Mouse (Mus musculus): Measurements from ENCODE around the gene Aloxe3. TPM values are rescaled to one million over a fixed set of nuclear protein-coding genes. Genes with fewer than 3 reads are reported as not detected.
A peak's percentile ranks its signal among the peaks of the same experiment; 100 is the strongest.

Aloxe3 gene
- total RNA-seq, 2 experiments from 2014 or later = 6.5 TPM

- peak overlapping the region; percentile 48 for H3K4me3 ChIP-seq
- intact Hi-C loops (cut with DNase I) = no loop called here
- DNase-seq (ENCODE audit: extremely low spot score in 1 of 2, low spot score in 2 of 2) = no peak
- H3K27ac ChIP-seq = peak overlapping the region; percentile 4; the same call in 1 of the 2 replicates
- TF ChIP-seq CTCF (IDR thresholded peaks at IDR 0.05) = no peak
Observed at GRCm38 (mm10) chr11:69111051-69111810, 14.5 kb upstream of the Aloxe3 start.

- TF ChIP-seq CTCF (IDR thresholded peaks at IDR 0.05) = no peak
- intact Hi-C loops (cut with DNase I) = no loop called here
- DNase-seq (ENCODE audit: extremely low spot score in 1 of 2, low spot score in 2 of 2) = peak in 1 of 2 experiments; percentile 13
- Histone ChIP-seq H3K4me3 (peak overlapping the region; percentile 31), H3K27ac (peak overlapping the region; percentile 78)
Observed at GRCm38 (mm10) chr11:69111865-69112264, 13.8 kb upstream of the Aloxe3 start.

- Histone ChIP-seq H3K27ac (no peak overlapping the region), H3K4me3 (no peak overlapping the region)
- DNase-seq (ENCODE audit: extremely low spot score in 1 of 2, low spot score in 2 of 2) = no peak
- intact Hi-C loops (cut with DNase I) = no loop called here
- no peak for TF ChIP-seq CTCF (IDR thresholded peaks at IDR 0.05)
Observed at GRCm38 (mm10) chr11:69114018-69114417, 11.7 kb upstream of the Aloxe3 start.

- Histone ChIP-seq H3K27ac (no peak overlapping the region), H3K4me3 (no peak overlapping the region)
- DNase-seq (ENCODE audit: extremely low spot score in 1 of 2, low spot score in 2 of 2) = no peak
- intact Hi-C loops (cut with DNase I) = no loop called here
- no peak for TF ChIP-seq CTCF (IDR thresholded peaks at IDR 0.05)
Observed at GRCm38 (mm10) chr11:69114621-69115020, 11.1 kb upstream of the Aloxe3 start.

- DNase-seq (ENCODE audit: extremely low spot score in 1 of 2, low spot score in 2 of 2) = no peak
- intact Hi-C loops (cut with DNase I) = no loop called here
- no peak for TF ChIP-seq CTCF (IDR thresholded peaks at IDR 0.05)
- Histone ChIP-seq H3K27ac (no peak overlapping the region), H3K4me3 (no peak overlapping the region; the same call in 1 of the 2 replicates)
Observed at GRCm38 (mm10) chr11:69116843-69117242, 8.9 kb upstream of the Aloxe3 start.

GRCm38 (mm10) chr11:69117737-69118695 lies 7.7 kb upstream of the Aloxe3 start:
- intact Hi-C loops (cut with DNase I) = loop anchor here (1.0 kb wide), 1 partner anchor 55 kb away; no protein-coding TSS in a partner anchor
- Histone ChIP-seq H3K27ac (peak overlapping the region; percentile 84), H3K4me3 (peak overlapping the region; percentile 76)
- peak; percentile 53 to 62 for DNase-seq (ENCODE audit: extremely low spot score in 1 of 2, low spot score in 2 of 2)
- no peak for TF ChIP-seq CTCF (IDR thresholded peaks at IDR 0.05)

- no peak for TF ChIP-seq CTCF (IDR thresholded peaks at IDR 0.05)
- peak overlapping the region; percentile 76 for H3K4me3 ChIP-seq
- intact Hi-C loops (cut with DNase I) = loop anchor here (1.0 kb wide), 1 partner anchor 55 kb away; no protein-coding TSS in a partner anchor
- DNase-seq (ENCODE audit: extremely low spot score in 1 of 2, low spot score in 2 of 2) = peak; percentile 85 to 92
- H3K27ac ChIP-seq = no peak overlapping the region
Observed at GRCm38 (mm10) chr11:69118765-69119164, 6.9 kb upstream of the Aloxe3 start.

- H3K27ac ChIP-seq = no peak overlapping the region
- peak in 1 of 2 experiments; percentile 8 for DNase-seq (ENCODE audit: extremely low spot score in 1 of 2, low spot score in 2 of 2)
- TF ChIP-seq CTCF (IDR thresholded peaks at IDR 0.05) = no peak
- intact Hi-C loops (cut with DNase I) = no loop called here
- no peak overlapping the region; the same call in 1 of the 2 replicates for H3K4me3 ChIP-seq
Observed at GRCm38 (mm10) chr11:69119446-69120155, 6.1 kb upstream of the Aloxe3 start.

GRCm38 (mm10) chr11:69120221-69121000 lies 5.3 kb upstream of the Aloxe3 start, which contains the start of gene Hes7:
Gene Hes7 (plus strand): TSS chr11:69120404.
- DNase-seq (ENCODE audit: extremely low spot score in 1 of 2, low spot score in 2 of 2) = peak in 1 of 2 experiments; percentile 11
- no peak within 1 kb of the TSS for H3K27ac ChIP-seq
- intact Hi-C loops (cut with DNase I) = no loop called here
- TF ChIP-seq CTCF (IDR thresholded peaks at IDR 0.05) = no peak
- H3K4me3 ChIP-seq = peak within 1 kb of the TSS; percentile 65

- intact Hi-C loops (cut with DNase I) = loop anchor here (1.0 kb wide), 1 partner anchor 54 kb away; no protein-coding TSS in a partner anchor
- Histone ChIP-seq H3K27ac (peak overlapping the region; percentile 62; the same call in 1 of the 2 replicates), H3K4me3 (peak overlapping the region; percentile 65)
- TF ChIP-seq CTCF (IDR thresholded peaks at IDR 0.05) = no peak
- peak in 1 of 2 experiments; percentile 37 for DNase-seq (ENCODE audit: extremely low spot score in 1 of 2, low spot score in 2 of 2)
Observed at GRCm38 (mm10) chr11:69121001-69121740, 4.5 kb upstream of the Aloxe3 start.
